Mouse (Mus musculus) megakaryocyte, embryonic 14.5 days (primary cell): ENCODE results near the gene Ndufv1.

ENCODE experiments used
- FLI1 ChIP-seq: IDR thresholded peaks from 2 replicates; pipeline ENCODE4 v1.6.1; 2012; ENCODE audit warnings: low read length, inconsistent platforms, mixed read lengths
- GATA1 ChIP-seq: IDR thresholded peaks from 3 replicates; pipeline ENCODE4 v1.6.1; 2012; ENCODE audit warnings: mixed read lengths, low read length, inconsistent platforms, borderline replicate concordance

DNA sequence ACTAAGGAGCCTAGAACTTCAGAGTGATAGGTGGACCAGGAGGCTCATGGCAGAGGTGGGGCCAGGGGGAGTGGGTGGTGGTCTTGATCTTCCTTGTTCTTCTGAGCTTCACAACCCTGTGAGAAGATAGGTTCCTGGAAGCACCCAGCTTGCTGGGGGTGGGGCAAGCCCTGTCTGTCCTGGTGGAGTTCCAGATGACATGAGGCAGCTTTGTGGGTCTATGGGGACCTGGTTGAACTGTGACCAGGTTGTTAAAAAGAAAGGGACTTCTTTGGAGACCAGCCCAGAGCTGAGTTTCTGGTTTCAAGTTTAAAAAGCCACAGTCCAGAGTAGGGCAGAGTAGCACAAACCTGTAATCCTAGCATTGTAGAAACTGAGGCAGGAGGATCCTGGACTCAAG lies 53.6 kb downstream of the Ndufv1 start:
- TF ChIP-seq GATA1, result no peak
- TF ChIP-seq FLI1, result no peak
